Comparison of ENCODE assay signal across 27 mouse cellular contexts in genomic region chr2:73500864-73501263, GRCm38 (mm10). TPM values are rescaled to one million over a fixed set of nuclear protein-coding genes. Genes with fewer than 3 reads are reported as not detected.
DNase-seq lines count a peak whose midpoint lies in the region; ATAC-seq and TF ChIP-seq lines count a peak whose summit lies in the region.
"Had no signal": no experiment of that assay in that cellular context is flagged by ENCODE, and none has a peak within 500 bp of the region (broad histone marks: within the 10 kb centered on the region; RNA-seq: fewer than 3 reads in every experiment).

No protein-coding gene starts in this region.

- H3K9ac ChIP-seq in kidney, embryonic 14.5 days (ENCODE audit: low read depth, low read length), result no peak overlapping the region
- H3K9ac ChIP-seq in liver, postnatal 0 days (replicated peaks), result 0 out of 2 replicates have a peak overlapping the region, but pooled peaks have one; percentile 11
- no peak overlapping the region for H3K9ac ChIP-seq in liver, embryonic 12.5 days
- no peak overlapping the region for H3K9ac ChIP-seq in intestine, postnatal 0 days (ENCODE audit: low read depth, low read length)
- H3K9ac ChIP-seq in forebrain, postnatal 0 days, result no peak overlapping the region
- H3K9ac ChIP-seq: embryonic facial prominence, embryonic 13.5 days; forebrain, embryonic 15.5 days; heart, embryonic 13.5 days; limb, embryonic 12.5 days had no signal

- no peak overlapping the region for H3K4me2 ChIP-seq in kidney, embryonic 14.5 days (replicated peaks; ENCODE audit: low read depth, low read length)
- H3K4me2 ChIP-seq in liver, postnatal 0 days (ENCODE audit: low read depth, low read length), result no peak overlapping the region
- H3K4me2 ChIP-seq in liver, embryonic 12.5 days, result no peak overlapping the region
- H3K4me2 ChIP-seq in intestine, postnatal 0 days (replicated peaks; ENCODE audit: low read depth), result 0 out of 2 replicates have a peak overlapping the region, but pooled peaks have one; percentile 13
- H3K4me2 ChIP-seq in forebrain, postnatal 0 days (ENCODE audit: low read depth), result no peak overlapping the region
- H3K4me2 ChIP-seq: embryonic facial prominence, embryonic 13.5 days; forebrain, embryonic 15.5 days; heart, embryonic 13.5 days; limb, embryonic 12.5 days; midbrain, embryonic 11.5 days had no signal

- H3K27ac ChIP-seq in kidney, embryonic 14.5 days (ENCODE audit: low read depth, low read length), result no peak overlapping the region
- no peak overlapping the region for H3K27ac ChIP-seq in liver, postnatal 0 days (ENCODE audit: low read depth)
- H3K27ac ChIP-seq in liver, embryonic 12.5 days, result no peak overlapping the region
- peak overlapping the region; percentile 62; the same call in 1 of the 2 replicates for H3K27ac ChIP-seq in intestine, postnatal 0 days (ENCODE audit: low read depth, low read length)
- 0 out of 2 replicates have a peak overlapping the region, but pooled peaks have one; percentile 19 for H3K27ac ChIP-seq in limb, embryonic 10.5 days
- H3K27ac ChIP-seq in forebrain, postnatal 0 days (ENCODE audit: low read depth, low read length), result no peak overlapping the region
- H3K27ac ChIP-seq: embryonic facial prominence, embryonic 13.5 days; forebrain, embryonic 10.5 days; forebrain, embryonic 15.5 days; gastrocnemius, adult 2 months; heart, embryonic 13.5 days; limb, embryonic 12.5 days; stomach, postnatal 0 days had no signal

- no peak for TF ChIP-seq CTCF in liver, postnatal 0 days (IDR thresholded peaks at IDR 0.05; ENCODE audit: low read depth)
- no peak for TF ChIP-seq CTCF in intestine, postnatal 0 days (IDR thresholded peaks at IDR 0.05; ENCODE audit: low read depth)
- TF ChIP-seq CTCF in forebrain, postnatal 0 days (IDR thresholded peaks at IDR 0.05; ENCODE audit: low read depth), result no peak

- peaks cover 4% of the 10 kb centered on the region; the same call in 1 of the 2 replicates for H3K4me1 ChIP-seq in kidney, embryonic 14.5 days (ENCODE audit: control insufficient read depth, insufficient read depth, low read length)
- H3K4me1 ChIP-seq in liver, postnatal 0 days (ENCODE audit: insufficient read depth), result peaks cover 13% of the 10 kb centered on the region
- peaks cover 71% of the 10 kb centered on the region for H3K4me1 ChIP-seq in liver, embryonic 12.5 days
- no peaks in the 10 kb centered on the region; the same call in 1 of the 2 replicates for H3K4me1 ChIP-seq in intestine, postnatal 0 days (replicated peaks; ENCODE audit: control insufficient read depth, insufficient read depth, low read length)
- H3K4me1 ChIP-seq in limb, embryonic 10.5 days, result peaks cover 25% of the 10 kb centered on the region
- no peaks in the 10 kb centered on the region for H3K4me1 ChIP-seq in forebrain, postnatal 0 days (ENCODE audit: insufficient read depth)
- H3K4me1 ChIP-seq: forebrain, embryonic 15.5 days had no signal

- no peaks in the 10 kb centered on the region; the same call in 1 of the 2 replicates for H3K36me3 ChIP-seq in kidney, embryonic 14.5 days (ENCODE audit: control insufficient read depth, insufficient read depth, low read length)
- H3K36me3 ChIP-seq in liver, postnatal 0 days (replicated peaks; ENCODE audit: insufficient read depth, low read length), result no peaks in the 10 kb centered on the region
- H3K36me3 ChIP-seq in liver, embryonic 12.5 days, result no peaks in the 10 kb centered on the region
- 0 out of 2 replicates have a peak, but pooled peaks cover 3% of the 10 kb centered on the region for H3K36me3 ChIP-seq in intestine, postnatal 0 days (ENCODE audit: control insufficient read depth, insufficient read depth)
- H3K36me3 ChIP-seq in limb, embryonic 10.5 days, result peaks cover 44% of the 10 kb centered on the region
- no peaks in the 10 kb centered on the region for H3K36me3 ChIP-seq in forebrain, postnatal 0 days (ENCODE audit: insufficient read depth)
- H3K36me3 ChIP-seq: forebrain, embryonic 15.5 days; heart, embryonic 13.5 days had no signal

- no peak overlapping the region for H3K4me3 ChIP-seq in kidney, embryonic 14.5 days (ENCODE audit: low read length)
- no peak overlapping the region for H3K4me3 ChIP-seq in liver, postnatal 0 days (ENCODE audit: low read depth, low read length)
- no peak overlapping the region for H3K4me3 ChIP-seq in liver, embryonic 12.5 days
- no peak overlapping the region for H3K4me3 ChIP-seq in intestine, postnatal 0 days (ENCODE audit: low read depth, low read length)
- no peak overlapping the region for H3K4me3 ChIP-seq in limb, embryonic 10.5 days
- H3K4me3 ChIP-seq in forebrain, postnatal 0 days (ENCODE audit: low read depth, low read length), result no peak overlapping the region
- H3K4me3 ChIP-seq: embryonic facial prominence, embryonic 13.5 days; forebrain, embryonic 10.5 days; forebrain, embryonic 15.5 days; gastrocnemius, adult 2 months; heart, embryonic 13.5 days; limb, embryonic 12.5 days had no signal

- no peaks in the 10 kb centered on the region for H3K27me3 ChIP-seq in kidney, embryonic 14.5 days (ENCODE audit: control insufficient read depth, insufficient read depth, low read length)
- no peaks in the 10 kb centered on the region for H3K27me3 ChIP-seq in liver, postnatal 0 days (ENCODE audit: insufficient read depth, low read length)
- no peaks in the 10 kb centered on the region for H3K27me3 ChIP-seq in liver, embryonic 12.5 days (replicated peaks)
- H3K27me3 ChIP-seq in intestine, postnatal 0 days (replicated peaks; ENCODE audit: control insufficient read depth, insufficient read depth, low read length), result no peaks in the 10 kb centered on the region
- H3K27me3 ChIP-seq in limb, embryonic 10.5 days (ENCODE audit: low read depth, poor library complexity, severe bottlenecking), result no peaks in the 10 kb centered on the region
- no peaks in the 10 kb centered on the region for H3K27me3 ChIP-seq in forebrain, postnatal 0 days (ENCODE audit: insufficient read depth, low read length)
- H3K27me3 ChIP-seq: embryonic facial prominence, embryonic 13.5 days; forebrain, embryonic 15.5 days; heart, embryonic 13.5 days; limb, embryonic 12.5 days had no signal

- ATAC-seq in kidney, embryonic 14.5 days (ENCODE audit: low FRiP score, low TSS enrichment), result no peak
- ATAC-seq in liver, postnatal 0 days, result no peak
- ATAC-seq in liver, embryonic 12.5 days, result no peak
- peak; percentile 83 for ATAC-seq in intestine, postnatal 0 days
- no peak for ATAC-seq in forebrain, postnatal 0 days
- ATAC-seq: CD4-positive, CD25-positive, alpha-beta regulatory T cell, adult 4 months; forebrain, embryonic 15.5 days had no signal

- peak; percentile 60 for DNase-seq in kidney, adult 11 months
- DNase-seq in liver, postnatal 0 days, result no peak
- DNase-seq in limb, embryonic 10.5 days (ENCODE audit: low spot score), result no peak
- DNase-seq in forebrain, postnatal 0 days, result no peak
- DNase-seq: adrenal gland, postnatal 25 days; cerebellum, adult 18-20 months; cerebellum, postnatal 10 days; gastrocnemius, adult 2 months; gastrocnemius, postnatal 36 days; heart, adult 18-20 months; heart, postnatal 10 days; layer of hippocampus, adult 9-11 months; lung, postnatal 36 days; right cerebral cortex, postnatal 4 days; thymus, adult 18-20 months; thymus, postnatal 25 days had no signal

- WGBS in kidney, embryonic 14.5 days, result 86% methylated on average over 13 of the region's 13 CpGs
- WGBS in liver, postnatal 0 days (ENCODE audit: insufficient replicate concordance), result 67% methylated on average over 13 of the region's 13 CpGs
- 66% methylated on average over 13 of the region's 13 CpGs for WGBS in liver, embryonic 12.5 days (ENCODE audit: insufficient replicate concordance)
- 40% methylated on average over 13 of the region's 13 CpGs for WGBS in intestine, postnatal 0 days
- 84% methylated on average over 13 of the region's 13 CpGs for WGBS in limb, embryonic 10.5 days
- WGBS in forebrain, postnatal 0 days, result 85% methylated on average over 13 of the region's 13 CpGs

- no peak for TF ChIP-seq EP300 in liver, postnatal 0 days (IDR thresholded peaks at IDR 0.05; ENCODE audit: low read depth)

- H3K9me3 ChIP-seq in kidney, embryonic 14.5 days (ENCODE audit: control insufficient read depth, low read length), result no peaks in the 10 kb centered on the region
- no peaks in the 10 kb centered on the region for H3K9me3 ChIP-seq in liver, postnatal 0 days (ENCODE audit: low read length)
- H3K9me3 ChIP-seq in liver, embryonic 12.5 days (replicated peaks), result no peaks in the 10 kb centered on the region
- no peaks in the 10 kb centered on the region for H3K9me3 ChIP-seq in intestine, postnatal 0 days (ENCODE audit: control insufficient read depth)
- no peaks in the 10 kb centered on the region for H3K9me3 ChIP-seq in limb, embryonic 10.5 days (replicated peaks)
- H3K9me3 ChIP-seq in forebrain, postnatal 0 days (ENCODE audit: low read length), result no peaks in the 10 kb centered on the region
- H3K9me3 ChIP-seq: embryonic facial prominence, embryonic 13.5 days; forebrain, embryonic 10.5 days; forebrain, embryonic 15.5 days; heart, embryonic 13.5 days; limb, embryonic 12.5 days had no signal

RNA-seq across cellular contexts. Expression of gene Wipf1, which starts 28.7 kb away (rescaled TPM):
- 8.3 and 12.9 TPM in 2 replicates for polyA plus RNA-seq in kidney, embryonic 14.5 days (2014; fragmentation: Nextera tagmentation; extraction: Ambion mirVana)
- polyA plus RNA-seq in liver, postnatal 0 days (2015; fragmentation: Nextera tagmentation; extraction: Ambion mirVana), result 4.3 TPM in 2 replicates
- polyA plus RNA-seq in liver, embryonic 12.5 days (2016; fragmentation: Nextera tagmentation; extraction: Ambion mirVana), result 5.7 and 6.1 TPM in 2 replicates
- polyA plus RNA-seq in intestine, postnatal 0 days (2015; fragmentation: Nextera tagmentation; extraction: Ambion mirVana), result 9.9 and 10.3 TPM in 2 replicates
- 13.3 and 14.2 TPM in 2 replicates for polyA plus RNA-seq in limb, embryonic 10.5 days (2016; fragmentation: Nextera tagmentation; extraction: Ambion mirVana)
- 1.8 and 2.4 TPM in 2 replicates for total RNA-seq in forebrain, postnatal 0 days (2014; rRNA removed)
- 2.0 and 2.1 TPM in 2 replicates for polyA plus RNA-seq in forebrain, postnatal 0 days (2015; fragmentation: Nextera tagmentation; extraction: Ambion mirVana)

Comparison
In these comparisons a context has a peak if more than half of its experiments do, and no peak if none do; other contexts are left out.
1. H3K27ac ChIP-seq: peak in intestine, postnatal 0 days (single experiment) and limb, embryonic 10.5 days (single experiment); none in kidney, embryonic 14.5 days (single experiment), liver, postnatal 0 days (single experiment), liver, embryonic 12.5 days (single experiment) and forebrain, postnatal 0 days (single experiment).